Comparison of ENCODE assay signal across 14 mouse cellular contexts in genomic region chr4:149791470-149791869, GRCm38 (mm10). TPM values are rescaled to one million over a fixed set of nuclear protein-coding genes. Genes with fewer than 3 reads are reported as not detected.
DNase-seq lines count a peak whose midpoint lies in the region; ATAC-seq and TF ChIP-seq lines count a peak whose summit lies in the region.
"Had no signal": no experiment of that assay in that cellular context is flagged by ENCODE, and none has a peak within 500 bp of the region (broad histone marks: within the 10 kb centered on the region; RNA-seq: fewer than 3 reads in every experiment).

No protein-coding gene starts in this region.

- peak overlapping the region; percentile 92 for H3K27ac ChIP-seq in gastrocnemius, adult 2 months
- H3K27ac ChIP-seq in cortical plate, adult 2 months (ENCODE audit: insufficient read depth, low read length): peak overlapping the region; percentile 57; the same call in 1 of the 2 replicates
- no peak overlapping the region for H3K27ac ChIP-seq in midbrain, embryonic 13.5 days
- H3K27ac ChIP-seq: embryonic facial prominence, embryonic 10.5 days; limb, embryonic 13.5 days; neural tube, embryonic 12.5 days had no signal

- WGBS in midbrain, embryonic 13.5 days: 68% methylated on average over 4 of the region's 4 CpGs

- no peak overlapping the region for H3K4me3 ChIP-seq in gastrocnemius, adult 2 months
- no peak overlapping the region for H3K4me3 ChIP-seq in cortical plate, adult 2 months (ENCODE audit: insufficient read depth, low read length)
- no peak overlapping the region for H3K4me3 ChIP-seq in midbrain, embryonic 13.5 days (replicated peaks)
- H3K4me3 ChIP-seq: embryonic facial prominence, embryonic 10.5 days; limb, embryonic 13.5 days; neural tube, embryonic 12.5 days; stomach, embryonic 15.5 days had no signal

- H3K36me3 ChIP-seq in midbrain, embryonic 13.5 days: no peaks in the 10 kb centered on the region
- H3K36me3 ChIP-seq: embryonic facial prominence, embryonic 10.5 days; limb, embryonic 13.5 days; neural tube, embryonic 12.5 days; stomach, embryonic 15.5 days had no signal

- no peak overlapping the region for H3K9ac ChIP-seq in midbrain, embryonic 13.5 days (replicated peaks)
- H3K9ac ChIP-seq: limb, embryonic 13.5 days; neural tube, embryonic 12.5 days; stomach, embryonic 15.5 days had no signal

- no peaks in the 10 kb centered on the region for H3K9me3 ChIP-seq in midbrain, embryonic 13.5 days
- H3K9me3 ChIP-seq: embryonic facial prominence, embryonic 10.5 days; limb, embryonic 13.5 days; neural tube, embryonic 12.5 days; stomach, embryonic 15.5 days had no signal

- peak; percentile 71 for DNase-seq in gastrocnemius, adult 2 months
- DNase-seq in gastrocnemius, postnatal 4 days (ENCODE audit: low spot score in 2 of 2): no peak
- DNase-seq in kidney, postnatal 14 days: peak; percentile 35
- DNase-seq in kidney, adult 11 months: no peak
- DNase-seq in lung, postnatal 14 days: peak; percentile 60
- DNase-seq: midbrain, embryonic 14.5 days; thymus, postnatal 14 days had no signal

- ATAC-seq in midbrain, embryonic 13.5 days: no peak
- ATAC-seq in monocyte, adult 5-6 weeks (replicated peaks; ENCODE audit: insufficient number of reproducible peaks, low FRiP score, low TSS enrichment, poor library complexity, severe bottlenecking): no peak

- intact Hi-C loops in gastrocnemius, adult 2 months (cut with DNase I): loop anchor here (2.0 kb wide), 1 partner anchor 17 kb away; the partner anchor contains the start of gene Slc25a33

- no peak for TF ChIP-seq POLR2A in cortical plate, adult 2 months (IDR thresholded peaks at IDR 0.05; ENCODE audit: extremely low read depth, insufficient read depth, low read length)

- no peak for TF ChIP-seq CTCF in gastrocnemius, adult 2 months (IDR thresholded peaks at IDR 0.05)
- TF ChIP-seq CTCF in cortical plate, adult 2 months (IDR thresholded peaks at IDR 0.05; ENCODE audit: extremely low read depth, insufficient read depth, low read length): no peak

- H3K4me1 ChIP-seq in cortical plate, adult 2 months (ENCODE audit: control insufficient read depth, insufficient read depth, low read length): peaks cover 3% of the 10 kb centered on the region; the same call in 1 of the 2 replicates
- peaks cover 8% of the 10 kb centered on the region; the same call in 1 of the 2 replicates for H3K4me1 ChIP-seq in midbrain, embryonic 13.5 days (replicated peaks)
- H3K4me1 ChIP-seq: neural tube, embryonic 12.5 days had no signal

- 0 out of 2 replicates have a peak, but pooled peaks cover 3% of the 10 kb centered on the region for H3K27me3 ChIP-seq in midbrain, embryonic 13.5 days
- H3K27me3 ChIP-seq: limb, embryonic 13.5 days; neural tube, embryonic 12.5 days; stomach, embryonic 15.5 days had no signal

- no peak overlapping the region for H3K4me2 ChIP-seq in midbrain, embryonic 13.5 days (replicated peaks)
- H3K4me2 ChIP-seq: limb, embryonic 13.5 days; neural tube, embryonic 12.5 days; stomach, embryonic 15.5 days had no signal

RNA-seq across cellular contexts. Expression of gene Slc25a33, which starts 17.4 kb away (rescaled TPM):
- total RNA-seq in gastrocnemius, adult 2 months (2021): 10 to 100 TPM; 11.3 to 11.7 TPM
- 1 to 10 TPM; 5.8 to 9.0 TPM for total RNA-seq in gastrocnemius, postnatal 4 days (2021)
- polyA plus RNA-seq in cortical plate, adult 2 months (2012; rRNA removed): 43.7 and 43.9 TPM in 2 replicates
- polyA plus RNA-seq in midbrain, embryonic 13.5 days (2015; fragmentation: Nextera tagmentation; extraction: Ambion mirVana): 20.2 and 21.9 TPM in 2 replicates
- 9.8 to 16.9 TPM (median 13.1 TPM) in 3 replicates for total RNA-seq in monocyte, adult 5-6 weeks (2017)

RNA-seq across cellular contexts. Expression of gene Tmem201, which starts 53.6 kb away (rescaled TPM):
- 10 to 100 TPM; 37.2 to 51.0 TPM for total RNA-seq in gastrocnemius, adult 2 months (2021)
- total RNA-seq in gastrocnemius, postnatal 4 days (2021): 10 to 100 TPM; 60.5 to 67.7 TPM
- 75.0 and 75.9 TPM in 2 replicates for polyA plus RNA-seq in cortical plate, adult 2 months (2012; rRNA removed)
- polyA plus RNA-seq in midbrain, embryonic 13.5 days (2015; fragmentation: Nextera tagmentation; extraction: Ambion mirVana): 37.7 and 40.6 TPM in 2 replicates
- 2.9 to 5.3 TPM (median 3.1 TPM) in 3 replicates for total RNA-seq in monocyte, adult 5-6 weeks (2017)

Comparison
In these comparisons a context has a peak if more than half of its experiments do, and no peak if none do; other contexts are left out.
1. DNase-seq: peak in gastrocnemius, adult 2 months (single experiment), kidney, postnatal 14 days (single experiment) and lung, postnatal 14 days (single experiment); none in gastrocnemius, postnatal 4 days (0 of 2) and kidney, adult 11 months (single experiment).